Mouse (Mus musculus) MEL (cell line): ENCODE data around the gene Tbc1d14. TPM values are rescaled to one million over a fixed set of nuclear protein-coding genes. Genes with fewer than 3 reads are reported as not detected.

Experiments
- DNase-seq: peaks from one replicate; pipeline ENCODE4 v3.0.0; 2011; ENCODE audit warnings: low read depth, low spot score
- H3K27ac ChIP-seq: 2 replicates; pipeline ENCODE4 v1.5.1; 2012; ENCODE audit warnings: low read depth, mild to moderate bottlenecking, control low read depth, low read length, moderate library complexity; ENCODE audit not compliant: control insufficient read depth
- H3K27me3 ChIP-seq, 2 experiments: fragments of 150-350 bp in 1 of 2; sonication (generic) in 1 of 2; 2 replicates each; pipeline ENCODE4 v1.6.1; 2012; ENCODE audit warnings: low read length in 2 of 2, mild to moderate bottlenecking in 2 of 2, improper control_type of control experiment in 1 of 2, moderate library complexity in 1 of 2; ENCODE audit not compliant: insufficient read depth in 2 of 2, control insufficient read depth in 1 of 2
- H3K36me3 ChIP-seq, 2 experiments: 2 replicates each; pipeline ENCODE4 v1.6.1; 2012 to 2014; ENCODE audit warnings: low read length in 2 of 2, improper control_type of control experiment in 1 of 2, inconsistent platforms in 1 of 2, mild to moderate bottlenecking in 1 of 2; ENCODE audit not compliant: insufficient read depth in 2 of 2, control insufficient read depth in 1 of 2
- H3K4me1 ChIP-seq, 2 experiments: fragments of 150-350 bp in 1 of 2; sonication (generic) in 1 of 2; 2 replicates each; pipeline ENCODE4 v1.6.1; 2012; ENCODE audit warnings: low read length in 2 of 2, improper control_type of control experiment in 1 of 2, mild to moderate bottlenecking in 1 of 2; ENCODE audit not compliant: insufficient read depth in 2 of 2, control insufficient read depth in 1 of 2
- H3K4me3 ChIP-seq, 2 experiments: fragments of 150-350 bp in 1 of 2; sonication (generic) in 1 of 2; 2 replicates each; pipeline ENCODE4 v1.5.1; 2012; ENCODE audit warnings: low read depth in 2 of 2, low read length in 2 of 2, mild to moderate bottlenecking in 2 of 2, moderate library complexity in 2 of 2, control low read depth in 1 of 2, improper control_type of control experiment in 1 of 2; ENCODE audit not compliant: control insufficient read depth in 1 of 2, insufficient read depth in 1 of 2
- H3K79me2 ChIP-seq: 2 replicates; pipeline ENCODE4 v1.6.1; 2012; ENCODE audit warnings: mild to moderate bottlenecking, low read length, moderate library complexity; ENCODE audit not compliant: control insufficient read depth, poor library complexity, insufficient read depth
- H3K9ac ChIP-seq: 2 replicates; pipeline ENCODE4 v1.6.1; 2012; ENCODE audit warnings: low read depth, mild to moderate bottlenecking, control low read depth, low read length, moderate library complexity; ENCODE audit not compliant: control insufficient read depth, poor library complexity, severe bottlenecking
- H3K9me3 ChIP-seq: fragments of 150-350 bp; sonication (generic); replicated peaks from 2 replicates; pipeline ENCODE4 v1.6.1; 2012; ENCODE audit warnings: mild to moderate bottlenecking, low read length, improper control_type of control experiment, moderate library complexity; ENCODE audit not compliant: insufficient read depth
- CHD1 ChIP-seq: IDR thresholded peaks from 2 replicates; pipeline ENCODE4 v1.6.1; 2012; ENCODE audit warnings: low read depth, mild to moderate bottlenecking, inconsistent platforms, low read length, improper control_type of control experiment
- CTCF ChIP-seq, 3 experiments: IDR thresholded peaks in 2 of 3; conservative IDR thresholded peaks in 1 of 3; 2 replicates each; pipeline ENCODE4 v1.5.1; 2011 to 2012; ENCODE audit warnings: low read length in 3 of 3, low read depth in 2 of 3, mild to moderate bottlenecking in 2 of 3, improper control_type of control experiment in 1 of 3, inconsistent platforms in 1 of 3, mixed read lengths in 1 of 3, moderate library complexity in 1 of 3; ENCODE audit not compliant: control insufficient read depth in 1 of 3, insufficient read depth in 1 of 3, poor library complexity in 1 of 3, severe bottlenecking in 1 of 3
- E2F4 ChIP-seq: IDR thresholded peaks from 2 replicates; pipeline ENCODE4 v1.6.1; 2011; ENCODE audit warnings: low read depth, low read length, improper control_type of control experiment, borderline replicate concordance
- EP300 ChIP-seq, 2 experiments: IDR thresholded peaks; 2 replicates each; pipeline ENCODE4 v1.6.1; 2011; ENCODE audit warnings: improper control_type of control experiment in 2 of 2, low read length in 2 of 2, low read depth in 1 of 2, mild to moderate bottlenecking in 1 of 2
- ETS1 ChIP-seq: IDR thresholded peaks from 2 replicates; pipeline ENCODE4 v1.6.1; 2012; ENCODE audit warnings: low read depth, mild to moderate bottlenecking, inconsistent platforms, low read length, improper control_type of control experiment, moderate library complexity
- GATA1 ChIP-seq: IDR thresholded peaks from 2 replicates; pipeline ENCODE4 v1.6.1; 2011; ENCODE audit warnings: low read depth, low read length, improper control_type of control experiment
- JUND ChIP-seq: IDR thresholded peaks from 2 replicates; pipeline ENCODE4 v1.6.1; 2011; ENCODE audit warnings: low read depth, mild to moderate bottlenecking, improper control_type of control experiment, low read length
- KAT2A ChIP-seq: conservative IDR thresholded peaks from 2 replicates; pipeline ENCODE4 v1.6.1; 2012; ENCODE audit warnings: low read depth, low read length, improper control_type of control experiment, inconsistent platforms
- MAFK ChIP-seq: IDR thresholded peaks from 2 replicates; pipeline ENCODE4 v1.6.1; 2011; ENCODE audit warnings: low read depth, mild to moderate bottlenecking, low read length, improper control_type of control experiment, borderline replicate concordance
- MAZ ChIP-seq: IDR thresholded peaks from 2 replicates; pipeline ENCODE4 v1.6.1; 2012; ENCODE audit warnings: low read depth, mild to moderate bottlenecking, inconsistent platforms, low read length, improper control_type of control experiment
- MYB ChIP-seq: IDR thresholded peaks from 2 replicates; pipeline ENCODE4 v1.6.1; 2011; ENCODE audit warnings: mild to moderate bottlenecking, low read depth, low read length, improper control_type of control experiment
- NELFE ChIP-seq: IDR thresholded peaks from 2 replicates; pipeline ENCODE4 v1.6.1; 2011; ENCODE audit warnings: low read depth, low read length, improper control_type of control experiment
- POLR2A ChIP-seq, 2 experiments: IDR thresholded peaks; 2 replicates each; pipeline ENCODE4 v1.6.1; 2011 to 2012; ENCODE audit warnings: low read length in 2 of 2, mild to moderate bottlenecking in 2 of 2, control low read depth in 1 of 2, improper control_type of control experiment in 1 of 2, low read depth in 1 of 2, moderate library complexity in 1 of 2; ENCODE audit not compliant: control insufficient read depth in 1 of 2, insufficient read depth in 1 of 2, poor library complexity in 1 of 2
- RAD21 ChIP-seq: IDR thresholded peaks from 2 replicates; pipeline ENCODE4 v1.6.1; 2011; ENCODE audit warnings: mild to moderate bottlenecking, low read depth, low read length, improper control_type of control experiment
- RCOR1 ChIP-seq: IDR thresholded peaks from 2 replicates; pipeline ENCODE4 v1.6.1; 2012; ENCODE audit warnings: low read depth, mild to moderate bottlenecking, inconsistent platforms, low read length, improper control_type of control experiment
- SMC3 ChIP-seq: IDR thresholded peaks from 2 replicates; pipeline ENCODE4 v1.6.1; 2011; ENCODE audit warnings: low read depth, low read length, improper control_type of control experiment
- TAL1 ChIP-seq: IDR thresholded peaks from 2 replicates; pipeline ENCODE4 v1.6.1; 2012; ENCODE audit warnings: mild to moderate bottlenecking, inconsistent platforms, low read length, moderate library complexity, mixed read lengths
- UBTF ChIP-seq: IDR thresholded peaks from 2 replicates; pipeline ENCODE4 v1.6.1; 2012; ENCODE audit warnings: low read depth, mild to moderate bottlenecking, inconsistent platforms, low read length, improper control_type of control experiment, moderate library complexity, borderline replicate concordance; ENCODE audit not compliant: insufficient read depth
- ZKSCAN1 ChIP-seq: IDR thresholded peaks from 2 replicates; pipeline ENCODE4 v1.6.1; 2012; ENCODE audit warnings: low read depth, mild to moderate bottlenecking, inconsistent platforms, low read length, improper control_type of control experiment, moderate library complexity
- ZNF384 ChIP-seq: IDR thresholded peaks from 2 replicates; pipeline ENCODE4 v1.6.1; 2012; ENCODE audit warnings: low read depth, mild to moderate bottlenecking, inconsistent platforms, low read length, improper control_type of control experiment
- polyA plus RNA-seq, 2 experiments: library from polyadenylated mRNA; stranded (reverse) in 1 of 2; unstranded in 1 of 2; fragments of >175 nt in 1 of 2; fragments of >200 nt in 1 of 2; gene quantifications; 2 replicates each; pipeline versions ENCODE4 v1.2.1 to v1.2.4; 2012; ENCODE audit warnings: low replicate concordance in 2 of 2, low read depth in 1 of 2; ENCODE audit not compliant: insufficient read length in 2 of 2, insufficient read depth in 1 of 2, missing spikeins in 1 of 2
- total RNA-seq: library from RNA; depleted of rRNA; stranded (reverse); fragments of 300-350 nt; gene quantifications from 2 replicates; pipeline ENCODE4 v1.2.3, GENCODE M21; 2012

The Tbc1d14 gene
- total and polyA plus RNA-seq, 3 experiments: 7.3 to 35.6 TPM; not detected in 1

DNA sequence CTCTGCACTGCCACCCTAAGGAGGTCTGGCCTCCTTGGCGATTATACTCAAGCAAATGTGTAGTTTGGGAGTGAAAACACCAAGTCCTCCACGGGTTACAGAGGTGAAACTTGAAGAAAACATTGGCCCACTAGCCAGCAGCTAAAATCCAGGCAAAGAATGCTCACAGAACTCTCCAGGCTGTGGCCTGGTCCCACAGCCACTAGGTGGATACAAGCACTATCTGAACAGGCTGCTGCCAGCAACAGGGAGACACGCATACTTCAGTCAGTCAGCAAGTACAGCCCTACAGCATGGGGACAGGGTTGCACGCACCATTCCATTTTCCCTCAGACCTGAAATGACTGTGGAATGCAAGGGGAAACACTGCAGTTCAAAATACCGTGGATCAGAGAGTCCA lies 66.8 kb downstream of the Tbc1d14 start:
- peak; percentile 23 for DNase-seq
- H3K36me3 ChIP-seq: peaks cover 3 to 35% of the 10 kb centered on the region in 2 experiments

DNA sequence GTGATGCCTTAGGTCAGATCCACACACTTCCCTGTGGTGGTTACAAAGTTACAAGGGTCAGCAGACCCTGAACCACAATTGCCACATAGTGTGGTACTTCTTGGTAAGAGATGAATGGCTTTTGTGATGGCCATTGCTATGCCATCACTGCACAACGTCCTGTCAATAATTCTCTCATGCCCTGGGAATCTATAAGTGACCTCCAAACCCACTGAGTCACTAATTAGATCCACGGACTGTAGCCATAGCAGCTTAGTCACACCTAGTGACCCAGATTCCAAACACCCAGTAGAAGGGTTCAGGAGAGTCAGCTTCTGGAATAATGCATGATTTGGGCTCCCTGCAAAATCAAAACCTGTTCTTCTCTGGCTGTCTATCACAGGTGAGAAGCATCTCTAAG lies 67.9 kb downstream of the Tbc1d14 start:
- peaks cover 4% of the 10 kb centered on the region for H3K79me2 ChIP-seq
- no peak for DNase-seq
- no peak overlapping the region for H3K27ac ChIP-seq
- H3K4me3 ChIP-seq: no peak overlapping the region
- H3K27me3 ChIP-seq: no peaks in the 10 kb centered on the region
- H3K36me3 ChIP-seq: peaks cover 3 to 32% of the 10 kb centered on the region in 2 experiments
- H3K4me1 ChIP-seq: peaks cover 23 to 35% of the 10 kb centered on the region in 2 experiments
- no peaks in the 10 kb centered on the region for H3K9me3 ChIP-seq
- TF ChIP-seq MYB: no peak
- TF ChIP-seq JUND: no peak
- TF ChIP-seq ETS1: no peak
- no peak for TF ChIP-seq CHD1
- TF ChIP-seq POLR2A (IDR thresholded peaks at IDR 0.05; ENCODE audit: control insufficient read depth in 1 of 2, insufficient read depth in 1 of 2, low read depth in 1 of 2, low read length in 2 of 2, poor library complexity in 1 of 2): no peak
- no peak for TF ChIP-seq GATA1
- TF ChIP-seq KAT2A: no peak
- TF ChIP-seq SMC3: no peak
- no peak for TF ChIP-seq TAL1
- no peak for TF ChIP-seq ZKSCAN1
- no peak for TF ChIP-seq RCOR1
- TF ChIP-seq UBTF: no peak
- TF ChIP-seq ZNF384: no peak
- TF ChIP-seq EP300 (IDR thresholded peaks at IDR 0.05; ENCODE audit: low read depth in 1 of 2, low read length in 2 of 2): no peak
- TF ChIP-seq NELFE: no peak
- no peak for TF ChIP-seq E2F4
- no peak overlapping the region for H3K9ac ChIP-seq

More for the DNA sequence above, 66.8 kb downstream of the Tbc1d14 start:
- Histone ChIP-seq H3K27ac (no peak overlapping the region), H3K9ac (no peak overlapping the region), H3K27me3 (no peaks in the 10 kb centered on the region)
- TF ChIP-seq RAD21 (peak; percentile 29), SMC3 (peak; percentile 20; the same call in 1 of the 2 replicates), NELFE (no peak), CTCF (IDR thresholded peaks at IDR 0.05 in 2 of 3, conservative IDR thresholded peaks at IDR 0.05 in 1 of 3; ENCODE audit: control insufficient read depth in 1 of 3, insufficient read depth in 1 of 3, low read depth in 2 of 3, low read length in 3 of 3, poor library complexity in 1 of 3, severe bottlenecking in 1 of 3) (peak in 1 of 3 experiments; percentile 35; a peak in 2 of 6 replicates), EP300 (IDR thresholded peaks at IDR 0.05; ENCODE audit: low read depth in 1 of 2, low read length in 2 of 2) (no peak), MAZ (no peak), MAFK (no peak)
- TF ChIP-seq, all 39 proteins: peak for 3
- peaks cover 23 to 35% of the 10 kb centered on the region in 2 experiments for H3K4me1 ChIP-seq
- no peak overlapping the region for H3K4me3 ChIP-seq
- peaks cover 6% of the 10 kb centered on the region for H3K79me2 ChIP-seq
- no peaks in the 10 kb centered on the region for H3K9me3 ChIP-seq
